Mouse (Mus musculus) monocyte, adult 5-6 weeks (primary cell): ENCODE data around the gene Gm11983. TPM values are rescaled to one million over a fixed set of nuclear protein-coding genes. Genes with fewer than 3 reads are reported as not detected.
"Not testable (repeated sequence)": the region's sequence is repeated elsewhere in the genome, so short reads cannot be mapped to it uniquely, and the experiment has no call there.

Source experiments
- ATAC-seq: fragments of 153-309, 156-312 bp; replicated peaks from 2 replicates; pipeline ENCODE4 v1.8.0; 2017; ENCODE audit warnings: mild to moderate bottlenecking; ENCODE audit not compliant: low TSS enrichment, insufficient number of reproducible peaks, severe bottlenecking, poor library complexity, low FRiP score
- total RNA-seq: library from RNA; stranded (forward); fragments of 200-1000, 200-491, 200-594 nt; gene quantifications from 3 replicates; pipeline ENCODE4 v1.2.3, GENCODE M21; 2017

Gm11983 gene
- total RNA-seq, 1 experiment from 2014 or later: not detected

DNA sequence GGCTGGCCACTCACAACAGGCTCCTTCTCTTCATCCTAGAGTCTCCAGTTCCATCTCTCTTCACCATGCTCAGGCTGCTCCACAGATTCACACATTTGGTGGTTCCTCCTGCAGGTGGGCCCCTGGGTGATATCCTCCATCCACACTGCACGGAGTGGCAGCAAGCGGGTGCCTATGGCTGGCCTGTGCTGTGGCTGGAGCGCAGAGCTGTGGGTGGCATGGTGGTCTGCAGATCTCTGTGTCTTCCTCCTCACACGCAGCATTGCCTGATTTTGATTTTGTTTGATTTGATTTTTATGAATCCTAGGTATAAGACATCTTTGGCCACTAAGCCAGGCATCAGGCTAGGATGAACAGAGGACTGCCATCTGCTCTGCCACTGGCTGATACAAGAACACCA, 23.0 kb downstream of the Gm11983 start:
- no peak for ATAC-seq

DNA sequence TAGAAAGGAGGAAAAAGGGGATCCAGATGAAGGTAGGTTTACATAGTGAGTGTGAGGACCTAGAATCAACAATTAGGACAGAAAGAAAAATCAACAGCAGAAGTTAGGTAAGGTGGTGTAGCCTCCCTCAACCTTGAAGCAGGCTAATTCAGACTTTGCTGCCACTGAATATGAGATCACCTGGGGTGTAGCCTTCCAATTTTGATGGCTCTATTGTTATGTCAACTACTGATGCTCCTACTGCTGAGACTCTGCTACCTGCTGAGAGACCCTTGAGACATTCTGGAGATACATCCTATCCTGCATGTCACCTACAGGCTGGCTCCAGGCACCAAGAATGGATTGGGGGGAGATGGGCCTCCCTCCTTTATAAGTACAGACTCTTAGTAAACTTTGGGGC, 34.6 kb downstream of the Gm11983 start:
- ATAC-seq: not testable (repeated sequence)

DNA sequence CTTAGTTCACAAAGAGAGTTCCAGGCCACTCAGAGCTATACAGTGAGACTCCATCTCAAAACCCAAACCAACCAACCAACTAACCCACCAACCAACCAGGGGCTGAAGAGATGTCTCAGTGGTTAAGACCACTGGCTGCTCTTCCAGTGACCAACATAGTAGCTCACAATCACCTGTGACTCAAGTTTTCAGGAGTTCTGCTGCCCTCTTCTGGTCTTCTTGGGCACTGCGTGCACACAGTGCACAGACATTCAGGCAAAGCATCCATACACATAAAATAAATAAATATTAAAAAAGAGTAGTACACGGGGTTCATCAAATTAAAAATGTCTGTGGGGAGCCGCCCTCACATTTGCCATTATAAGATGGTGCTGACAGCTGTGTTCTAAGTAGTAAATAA, 46.8 kb downstream of the Gm11983 start:
- ATAC-seq: no peak

Other genes with a start within 250 kb of the Gm11983 start
- 0.78 to 2.7 TPM (median 0.85 TPM) in 3 replicates for gene Nacad, start 231.6 kb downstream of the Gm11983 start, total RNA-seq
- gene Tbrg4, start 211.6 kb downstream of the Gm11983 start, total RNA-seq: 14.7 to 21.2 TPM (median 15.2 TPM) in 3 replicates
- not detected in 3 replicates for gene Wap, start 199.0 kb downstream of the Gm11983 start, total RNA-seq
- not detected in 3 replicates for gene Ramp3, start 179.1 kb downstream of the Gm11983 start, total RNA-seq
- gene Adcy1, start 225.8 kb upstream of the Gm11983 start, total RNA-seq: not detected in 3 replicates